Mouse (Mus musculus): ENCODE data around the gene Myzap.

GRCm38 (mm10) chr9:71635627-71636026 lies 43.5 kb upstream of the Myzap start:
- TF ChIP-seq CTCF (IDR thresholded peaks at IDR 0.05; ENCODE audit: control insufficient read depth, insufficient read depth, insufficient read length) (no peak), MYOG (IDR thresholded peaks at IDR 0.05; ENCODE audit: control insufficient read depth, extremely low read depth, insufficient read length) (no peak)

Measured in C2C12 (cell line).